ENCODE assay signal across 8 mouse cellular contexts in genomic region chrX:152171041-152172026, GRCm38 (mm10). TPM values are rescaled to one million over a fixed set of nuclear protein-coding genes. Genes with fewer than 3 reads are reported as not detected.
DNase-seq lines count a peak whose midpoint lies in the region; ATAC-seq lines count a peak whose summit lies in the region.

No protein-coding gene starts in this region.

- peak overlapping the region; percentile 28; the same call in 1 of the 2 replicates for H3K27ac ChIP-seq in midbrain, embryonic 16.5 days (ENCODE audit: low read length)

- no peak overlapping the region for H3K9ac ChIP-seq in midbrain, embryonic 16.5 days (ENCODE audit: low read depth, low read length)

- ATAC-seq in megakaryocyte, adult 5-6 weeks (ENCODE audit: poor library complexity, severe bottlenecking), result no peak
- ATAC-seq in midbrain, embryonic 16.5 days, result peak; percentile 76
- no peak for ATAC-seq in activated CD4-positive, CD25-positive, alpha-beta regulatory T cell, adult 4 months

- H3K4me2 ChIP-seq in midbrain, embryonic 16.5 days (ENCODE audit: low read length), result no peak overlapping the region

- H3K36me3 ChIP-seq in megakaryocyte, embryonic 14.5 days (replicated peaks; ENCODE audit: low read length), result no peaks in the 10 kb centered on the region
- no peaks in the 10 kb centered on the region for H3K36me3 ChIP-seq in midbrain, embryonic 16.5 days (ENCODE audit: control insufficient read depth, insufficient read depth, low read length)

- peaks cover 74% of the 10 kb centered on the region for H3K4me1 ChIP-seq in megakaryocyte, embryonic 14.5 days
- H3K4me1 ChIP-seq in midbrain, embryonic 16.5 days (ENCODE audit: control insufficient read depth, insufficient read depth, low read length), result peaks cover 9% of the 10 kb centered on the region; the same call in 1 of the 2 replicates

- WGBS in midbrain, embryonic 16.5 days, result 64% methylated on average over 6 of the region's 6 CpGs

- no peaks in the 10 kb centered on the region for H3K9me3 ChIP-seq in megakaryocyte, embryonic 14.5 days
- H3K9me3 ChIP-seq in midbrain, embryonic 16.5 days (replicated peaks; ENCODE audit: control insufficient read depth, low read length, poor library complexity, severe bottlenecking), result no peaks in the 10 kb centered on the region

- DNase-seq in embryo, embryonic 10 days (ENCODE audit: low spot score), result peak; percentile 62
- DNase-seq in heart, adult 8-10 months (ENCODE audit: low spot score), result peak; percentile 52
- DNase-seq in kidney, postnatal 10 days, result peak; percentile 32
- DNase-seq in urinary bladder, postnatal 14 days (ENCODE audit: low spot score), result no peak

- H3K27me3 ChIP-seq in megakaryocyte, embryonic 14.5 days (replicated peaks), result peaks cover 15% of the 10 kb centered on the region
- peaks cover 37% of the 10 kb centered on the region for H3K27me3 ChIP-seq in midbrain, embryonic 16.5 days (ENCODE audit: control insufficient read depth, insufficient read depth, low read depth, low read length)

- H3K4me3 ChIP-seq in megakaryocyte, embryonic 14.5 days (replicated peaks), result peak overlapping the region; percentile 59
- no peak overlapping the region for H3K4me3 ChIP-seq in midbrain, embryonic 16.5 days (ENCODE audit: low read depth, low read length)

RNA-seq across cellular contexts. Expression of gene Iqsec2, which starts 27.3 kb away (rescaled TPM):
- 7.4 and 8.8 TPM in 2 replicates for polyA plus RNA-seq in megakaryocyte, embryonic 14.5 days (2012; ENCODE audit: insufficient read depth, low replicate concordance)
- total RNA-seq in megakaryocyte, adult 5-6 weeks (2015), result 9.0 and 10.5 TPM in 2 replicates
- total RNA-seq in megakaryocyte, adult 5-6 weeks (2017), result 5.1 and 8.7 TPM in 2 replicates
- total RNA-seq in heart, adult 8-10 months (2022), result 10 to 100 TPM; 64.3 to 87.0 (median 82.0) TPM
- polyA plus RNA-seq in midbrain, embryonic 16.5 days (2015; fragmentation: Nextera tagmentation; extraction: Ambion mirVana), result 4.9 and 5.1 TPM in 2 replicates
- polyA plus RNA-seq in activated CD4-positive, CD25-positive, alpha-beta regulatory T cell, adult 4 months (2017; shearing (Covaris generic)), result not detected
